Mouse (Mus musculus): ENCODE measurements at regions not wholly inside any gene's neighbourhood (a gene's known extent, or its start where the extent isn't known, plus 50 kb on each side); places are given as distances from the start of the nearest gene placed in this dataset.

- DNase-seq = peak; percentile 6
Observed at GRCm38 (mm10) chr15:57644331-57644953, 167.0 kb upstream of the Slc22a22 start.

- DNase-seq = peak; percentile 81
Observed at GRCm38 (mm10) chr15:57639115-57639514, 161.7 kb upstream of the Slc22a22 start.

GRCm38 (mm10) chr15:57633067-57633466 lies 155.6 kb upstream of the Slc22a22 start:
- DNase-seq = no peak

GRCm38 (mm10) chr15:57632537-57632936 lies 155.1 kb upstream of the Slc22a22 start:
- DNase-seq = no peak

- DNase-seq = no peak
Observed at GRCm38 (mm10) chr15:57618466-57618865, 141.0 kb upstream of the Slc22a22 start.

- peak; percentile 61 for DNase-seq
Observed at GRCm38 (mm10) chr15:57616880-57617391, 139.5 kb upstream of the Slc22a22 start.

GRCm38 (mm10) chr15:57610006-57610405 lies 132.6 kb upstream of the Slc22a22 start:
- DNase-seq = no peak

- no peak for DNase-seq
Observed at GRCm38 (mm10) chr15:57608519-57608918, 131.1 kb upstream of the Slc22a22 start.

GRCm38 (mm10) chr15:57600562-57600961 lies 123.1 kb upstream of the Slc22a22 start:
- peak; percentile 57 for DNase-seq

GRCm38 (mm10) chr15:57593326-57594004 lies 116.0 kb upstream of the Slc22a22 start:
- peak; percentile 49 for DNase-seq

GRCm38 (mm10) chr15:57590597-57591219 lies 113.3 kb upstream of the Slc22a22 start:
- peak; percentile 77 for DNase-seq

GRCm38 (mm10) chr15:57589404-57590377 lies 112.3 kb upstream of the Slc22a22 start:
- DNase-seq = peak; percentile 95

GRCm38 (mm10) chr15:57585411-57585810 lies 108.0 kb upstream of the Slc22a22 start:
- no peak for DNase-seq

- no peak for DNase-seq
Observed at GRCm38 (mm10) chr15:57584498-57584897, 107.1 kb upstream of the Slc22a22 start.

GRCm38 (mm10) chr15:57581266-57581665 lies 103.8 kb upstream of the Slc22a22 start:
- peak; percentile 57 for DNase-seq

GRCm38 (mm10) chr15:57578794-57579193 lies 101.4 kb upstream of the Slc22a22 start:
- DNase-seq = peak; percentile 95

GRCm38 (mm10) chr15:57574080-57574618 lies 96.7 kb upstream of the Slc22a22 start:
- no peak for DNase-seq

GRCm38 (mm10) chr15:57572460-57572859 lies 95.0 kb upstream of the Slc22a22 start:
- no peak for DNase-seq

GRCm38 (mm10) chr15:57568006-57568630 lies 90.7 kb upstream of the Slc22a22 start:
- no peak for DNase-seq

GRCm38 (mm10) chr15:57547154-57547553 lies 69.7 kb upstream of the Slc22a22 start:
- DNase-seq = no peak

- DNase-seq = no peak
Observed at GRCm38 (mm10) chr15:57545141-57545540, 67.7 kb upstream of the Slc22a22 start.

- DNase-seq = peak; percentile 2
Observed at GRCm38 (mm10) chr15:57543985-57544384, 66.6 kb upstream of the Slc22a22 start.

Data from cerebellum, adult 9-11 months (tissue).